Mouse (Mus musculus): ENCODE data around the gene Dlg2. TPM values are rescaled to one million over a fixed set of nuclear protein-coding genes. Genes with fewer than 3 reads are reported as not detected.
"Not testable (repeated sequence)": the region's sequence is repeated elsewhere in the genome, so short reads cannot be mapped to it uniquely, and the experiment has no call there.

The Dlg2 gene
- total RNA-seq, 2 experiments from 2014 or later: 0.60 to 1.2 TPM

DNA sequence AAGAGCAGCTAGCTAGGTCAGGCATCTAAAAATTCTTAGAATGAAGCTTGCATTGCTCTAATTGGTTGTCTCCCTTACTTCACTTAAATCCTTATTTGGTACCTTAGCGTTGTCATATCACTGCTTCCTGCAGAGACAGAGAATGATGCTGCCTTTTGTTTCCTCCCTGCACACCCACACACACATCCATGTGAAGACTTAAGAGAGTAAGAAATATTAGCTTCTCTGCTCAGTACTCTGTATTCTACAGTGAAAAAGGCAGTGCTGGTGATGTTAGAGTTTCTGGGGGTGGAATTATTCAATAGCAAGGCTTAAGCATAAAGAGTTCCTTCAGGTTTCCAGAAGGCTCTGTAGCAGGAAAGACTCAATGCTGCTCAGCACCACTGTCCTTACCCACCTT, 272.2 kb downstream of the Dlg2 start:
- ATAC-seq (replicated peaks; ENCODE audit: low FRiP score, poor library complexity, severe bottlenecking): no peak

DNA sequence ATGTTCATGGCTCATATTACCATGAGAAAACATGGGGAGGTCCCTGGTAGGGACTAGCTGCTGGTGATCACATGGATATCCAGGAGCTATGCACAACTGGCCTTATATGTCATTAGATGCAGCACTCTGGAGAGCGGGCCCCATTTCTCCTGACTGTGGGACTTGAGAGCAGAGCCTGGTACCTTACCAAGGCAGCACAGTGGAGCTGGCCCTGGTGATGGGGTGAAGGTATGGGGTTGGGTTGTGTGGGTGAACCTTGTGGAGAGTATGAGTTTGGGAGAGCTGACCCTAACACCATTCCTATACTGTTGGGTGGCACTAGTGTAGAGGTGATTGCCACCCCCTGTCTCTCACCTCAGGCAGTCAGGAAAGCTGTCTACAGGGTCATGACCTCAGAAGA, 311.5 kb downstream of the Dlg2 start:
- ATAC-seq (replicated peaks; ENCODE audit: low FRiP score, poor library complexity, severe bottlenecking): no peak

DNA sequence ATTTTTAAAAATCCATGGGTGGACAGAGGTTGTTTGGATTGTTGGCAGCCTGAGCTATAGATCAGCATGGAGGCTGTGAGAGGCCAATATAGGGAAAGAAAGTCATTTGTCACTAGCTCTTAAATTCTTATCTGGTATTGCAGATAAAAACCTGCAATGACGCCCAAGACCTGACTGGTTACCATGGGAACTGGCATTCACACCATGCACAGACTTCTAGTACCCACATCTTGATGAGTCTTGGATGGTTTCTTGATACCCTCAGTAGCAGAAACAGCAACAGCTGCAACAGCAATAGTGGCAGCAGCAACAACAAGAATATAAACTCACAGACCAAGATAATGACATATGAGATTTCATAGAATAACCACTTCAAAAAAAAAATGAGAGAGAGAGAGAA, 315.1 kb downstream of the Dlg2 start:
- ATAC-seq (replicated peaks; ENCODE audit: low FRiP score, poor library complexity, severe bottlenecking): no peak

DNA sequence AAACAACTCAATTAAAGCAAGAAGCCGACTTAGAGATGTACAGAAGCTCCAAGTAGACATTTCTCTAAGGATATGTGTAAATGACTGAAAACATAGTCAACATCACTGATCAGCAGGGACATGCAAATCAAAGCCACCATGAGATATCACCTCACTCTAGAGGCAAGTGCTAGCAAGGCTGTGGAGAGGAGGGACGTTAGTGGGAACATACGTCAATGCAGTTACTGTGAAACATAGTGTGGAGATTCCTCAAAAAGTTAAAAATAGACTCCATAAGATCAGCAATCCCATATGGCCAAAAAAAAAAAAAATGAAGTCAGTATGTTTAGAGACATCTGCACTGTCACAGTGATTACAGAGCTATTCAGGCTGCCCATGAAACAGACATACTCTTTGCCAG, 349.2 kb downstream of the Dlg2 start:
- no peak for ATAC-seq (replicated peaks; ENCODE audit: low FRiP score, poor library complexity, severe bottlenecking)

GRCm38 (mm10) chr7:90841276-90841675, 364.8 kb downstream of the Dlg2 start:
- no peak for ATAC-seq (replicated peaks; ENCODE audit: low FRiP score, poor library complexity, severe bottlenecking)

DNA sequence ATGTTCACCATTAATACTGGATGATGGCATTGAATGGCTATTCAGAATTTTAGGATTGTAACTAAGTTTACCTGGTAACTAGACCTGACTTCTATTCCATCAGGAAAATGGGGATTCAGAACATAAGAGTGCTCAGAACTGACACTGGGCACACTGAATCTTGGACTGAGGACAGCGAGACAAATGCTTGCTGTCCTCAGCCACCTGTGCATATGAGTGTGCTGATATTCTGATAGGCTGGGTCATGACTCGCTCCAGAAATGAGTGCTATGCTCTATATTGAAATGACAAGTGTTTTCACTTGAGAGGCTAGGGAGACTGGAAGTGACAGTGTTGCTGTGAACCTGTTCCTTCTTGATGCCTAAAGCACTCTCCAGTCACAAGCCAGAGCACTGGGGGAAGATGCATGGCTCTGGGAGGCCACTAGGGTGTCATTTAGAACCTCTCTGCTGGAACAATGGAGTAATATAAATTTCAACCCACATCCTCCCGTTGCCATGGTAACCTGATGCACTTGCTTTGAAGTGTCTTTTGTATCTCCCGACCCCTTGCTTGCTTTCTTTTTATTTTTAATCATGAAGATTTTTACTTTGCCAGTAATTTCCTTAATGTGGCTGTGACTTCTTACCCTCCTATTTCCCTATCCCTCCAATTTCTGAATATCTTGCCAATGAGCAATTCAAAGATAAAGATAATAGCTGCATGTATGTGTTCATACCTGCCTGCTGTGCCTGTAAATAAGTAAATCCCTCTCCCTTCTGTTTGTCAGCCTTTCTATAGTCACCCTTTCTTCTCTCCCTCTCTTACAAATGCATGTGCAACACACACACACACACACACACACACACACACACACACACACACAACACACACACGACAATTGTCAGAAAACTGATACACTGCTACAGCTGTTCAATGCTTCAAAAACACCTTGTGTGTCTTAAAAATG, 367.1 kb downstream of the Dlg2 start:
- no peak for ATAC-seq (replicated peaks; ENCODE audit: low FRiP score, poor library complexity, severe bottlenecking)

DNA sequence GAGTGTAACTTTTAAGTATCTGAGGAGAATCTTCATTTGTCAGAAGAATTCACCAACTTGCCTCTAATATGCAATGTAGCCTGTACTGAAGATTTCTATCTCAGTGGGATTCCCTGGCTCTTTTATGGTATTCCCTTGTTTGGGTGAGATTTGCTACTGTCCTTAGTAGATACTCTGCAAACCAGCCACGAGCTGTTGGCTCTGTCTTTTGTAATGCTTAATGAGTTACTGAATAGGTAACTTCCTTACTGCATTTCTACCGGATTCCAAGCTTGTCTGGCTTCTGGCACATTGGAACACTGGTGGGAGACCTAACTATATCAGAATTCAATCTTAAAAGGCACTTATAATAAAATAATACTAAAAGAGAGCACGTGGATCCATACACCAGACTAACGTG, 400.3 kb downstream of the Dlg2 start:
- ATAC-seq (replicated peaks; ENCODE audit: low FRiP score, poor library complexity, severe bottlenecking): not testable (repeated sequence)

DNA sequence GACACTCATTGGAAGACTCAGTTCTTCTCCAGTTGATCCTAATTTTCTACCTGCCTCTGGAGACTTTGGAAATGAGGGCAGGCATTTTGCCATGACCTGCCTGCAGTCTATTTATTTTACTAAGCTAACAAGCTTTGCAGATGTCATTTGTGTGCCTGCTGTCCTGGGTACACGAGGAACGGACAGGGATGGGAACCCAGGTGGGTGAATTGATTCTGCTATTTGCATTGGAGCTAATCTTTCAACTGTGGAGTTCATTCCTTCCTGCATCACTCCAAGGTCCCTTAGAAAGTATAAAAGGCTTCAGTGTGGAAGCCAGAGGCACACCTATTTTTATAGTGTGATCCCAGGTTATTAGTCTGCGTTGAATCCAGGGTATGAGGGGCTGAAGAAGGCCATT, 406.3 kb downstream of the Dlg2 start:
- no peak for ATAC-seq (replicated peaks; ENCODE audit: low FRiP score, poor library complexity, severe bottlenecking)

DNA sequence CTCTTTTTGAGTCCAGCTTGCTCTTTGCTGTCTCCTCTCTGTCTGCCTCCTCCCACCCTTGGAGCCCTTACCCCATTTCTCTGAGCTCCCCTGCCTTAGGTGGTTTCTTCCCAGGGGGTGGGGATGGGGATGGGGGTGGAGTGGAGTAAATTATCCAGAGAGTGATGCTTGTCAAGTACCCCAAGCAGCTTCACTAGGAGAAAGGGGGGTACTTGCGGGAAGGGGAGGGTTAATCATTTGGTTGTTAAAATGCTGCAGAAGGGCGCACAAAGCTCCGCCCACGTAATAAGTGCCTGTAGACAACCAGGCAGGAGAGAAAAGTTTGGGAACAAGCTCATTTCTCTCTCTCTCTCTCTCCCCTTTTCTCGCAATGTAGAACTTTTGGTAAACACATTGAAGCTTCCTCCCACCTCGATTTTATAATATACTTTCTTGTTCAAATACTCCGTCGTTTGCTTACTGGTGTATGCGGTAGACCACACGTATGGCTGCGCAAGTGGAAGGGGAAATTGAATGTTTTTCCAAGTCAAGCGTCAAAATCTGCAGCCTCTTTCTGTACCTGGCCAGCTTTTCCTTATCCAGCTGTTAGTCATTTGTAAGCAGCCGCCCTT, 410.0 kb downstream of the Dlg2 start:
- ATAC-seq (replicated peaks; ENCODE audit: low FRiP score, poor library complexity, severe bottlenecking): no peak

GRCm38 (mm10) chr7:90887007-90887720, 410.7 kb downstream of the Dlg2 start:
- ATAC-seq (replicated peaks; ENCODE audit: low FRiP score, poor library complexity, severe bottlenecking): no peak

- no peak for ATAC-seq (replicated peaks; ENCODE audit: low FRiP score, poor library complexity, severe bottlenecking)
Measured at GRCm38 (mm10) chr7:90927441-90927840, 451.0 kb downstream of the Dlg2 start.

DNA sequence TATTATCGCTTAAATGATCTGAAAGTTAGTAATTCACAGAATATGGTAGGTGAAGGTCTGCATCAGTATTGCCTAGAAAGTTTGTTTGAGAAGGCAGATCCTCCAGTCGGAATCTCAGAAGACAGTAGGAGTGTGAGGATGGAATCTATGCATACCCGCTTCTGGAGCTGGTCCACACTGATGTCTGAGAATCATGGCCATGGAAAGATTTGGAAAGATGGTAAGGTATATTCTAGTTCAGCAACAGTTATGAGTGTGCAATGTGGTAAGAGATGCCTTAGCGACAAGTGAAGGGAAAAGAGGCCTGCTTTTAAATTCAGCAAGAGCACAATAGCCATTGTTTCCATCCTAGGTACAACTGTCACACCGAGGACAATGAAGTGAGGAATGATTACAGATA, 464.3 kb downstream of the Dlg2 start:
- no peak for ATAC-seq (replicated peaks; ENCODE audit: low FRiP score, poor library complexity, severe bottlenecking)

DNA sequence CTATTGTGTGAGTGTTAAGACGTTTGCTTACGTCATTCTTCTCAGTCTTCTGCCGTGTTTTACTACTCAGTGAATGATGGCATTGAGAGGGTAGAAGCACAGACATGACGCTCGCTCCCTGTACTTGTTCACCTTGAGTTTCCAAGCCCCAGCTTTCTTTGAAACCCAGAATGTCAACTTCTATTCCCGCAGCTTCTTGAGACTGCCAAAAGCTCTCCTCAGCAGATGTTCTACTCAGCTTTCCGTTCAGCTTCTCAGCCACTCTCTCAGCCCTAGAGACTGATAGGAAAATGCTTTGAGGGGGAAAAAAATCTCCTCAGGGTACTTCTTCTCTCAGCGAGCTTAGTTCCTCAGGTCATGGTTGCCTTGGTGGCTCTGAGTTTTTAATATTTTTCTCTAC, 470.6 kb downstream of the Dlg2 start:
- no peak for ATAC-seq (replicated peaks; ENCODE audit: low FRiP score, poor library complexity, severe bottlenecking)

DNA sequence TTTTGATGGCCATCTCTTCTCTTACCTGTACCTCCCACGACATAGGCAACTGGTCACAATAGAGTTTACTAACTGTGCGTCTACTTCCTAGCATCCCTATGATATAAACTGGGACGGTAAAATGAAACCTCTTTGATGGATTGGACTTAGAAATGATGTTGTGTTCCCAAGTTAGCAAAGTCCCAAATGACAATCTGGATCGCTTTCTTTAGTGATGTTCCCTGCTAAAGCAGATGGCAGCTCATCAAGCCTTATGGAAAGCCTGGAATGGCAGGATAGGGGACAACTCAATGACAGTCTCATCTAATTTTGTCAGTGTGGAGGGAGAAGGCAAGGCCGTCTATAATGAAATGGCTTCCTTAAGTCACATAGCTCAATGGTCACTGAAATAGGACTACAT, 472.7 kb downstream of the Dlg2 start:
- ATAC-seq (replicated peaks; ENCODE audit: low FRiP score, poor library complexity, severe bottlenecking): no peak

DNA sequence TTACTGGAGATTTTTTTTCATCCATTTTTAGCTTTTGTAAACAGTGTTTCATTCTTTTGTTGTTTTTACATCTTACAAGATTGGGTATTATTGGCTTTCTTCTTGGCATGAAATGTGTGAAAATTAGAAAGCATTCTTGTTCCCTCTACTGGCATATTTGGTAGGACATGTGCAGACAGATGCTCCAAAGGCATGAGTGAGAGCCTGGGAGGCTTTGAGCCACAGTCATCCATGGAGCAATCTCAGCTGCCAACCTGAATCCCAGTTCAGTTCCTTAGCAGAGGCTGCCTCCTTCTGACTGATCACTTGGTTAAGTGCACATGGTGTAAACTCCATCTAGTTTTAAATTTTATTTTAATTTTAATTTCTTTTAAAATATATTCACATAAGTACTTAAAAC, 500.8 kb downstream of the Dlg2 start:
- no peak for ATAC-seq (replicated peaks; ENCODE audit: low FRiP score, poor library complexity, severe bottlenecking)

GRCm38 (mm10) chr7:90982069-90982468, 505.6 kb downstream of the Dlg2 start:
- ATAC-seq (replicated peaks; ENCODE audit: low FRiP score, poor library complexity, severe bottlenecking): no peak

- no peak for ATAC-seq (replicated peaks; ENCODE audit: low FRiP score, poor library complexity, severe bottlenecking)
Measured at GRCm38 (mm10) chr7:91010655-91011054, 534.2 kb downstream of the Dlg2 start.

DNA sequence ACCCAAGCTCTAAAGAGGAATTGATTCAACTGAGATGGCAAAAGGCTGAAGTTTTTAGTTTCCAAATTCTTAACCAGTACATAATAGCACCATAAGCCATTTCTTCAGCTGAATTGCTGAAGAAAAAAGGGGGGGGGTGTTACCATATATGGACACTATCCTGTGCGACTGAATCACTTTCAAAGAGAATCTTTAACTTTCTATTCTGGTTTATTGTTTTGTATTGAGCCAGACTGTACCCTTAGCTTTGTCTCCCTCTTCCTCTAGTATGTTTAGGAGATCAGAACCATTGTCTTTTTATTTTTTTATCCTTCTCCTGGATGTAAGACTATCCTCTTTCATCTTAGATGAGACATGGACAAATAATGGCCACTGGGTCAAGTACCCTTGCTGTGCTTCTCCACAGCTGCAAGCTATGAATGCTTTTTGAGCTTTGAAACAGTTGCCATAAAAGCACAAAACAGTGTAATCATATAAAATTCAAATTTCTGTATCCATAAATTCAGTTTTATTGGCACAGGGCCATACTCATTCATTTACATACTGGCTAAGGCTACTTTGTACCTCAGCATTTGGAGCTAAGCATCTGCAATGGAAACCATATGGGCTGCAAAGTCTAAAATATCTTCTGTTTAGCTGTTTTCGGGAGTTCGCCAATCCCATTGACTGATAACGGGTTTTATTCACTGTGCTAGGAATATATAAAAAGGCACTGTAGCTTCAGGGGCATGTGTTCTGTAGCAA, 568.7 kb downstream of the Dlg2 start:
- ATAC-seq (replicated peaks; ENCODE audit: low FRiP score, poor library complexity, severe bottlenecking): no peak

DNA sequence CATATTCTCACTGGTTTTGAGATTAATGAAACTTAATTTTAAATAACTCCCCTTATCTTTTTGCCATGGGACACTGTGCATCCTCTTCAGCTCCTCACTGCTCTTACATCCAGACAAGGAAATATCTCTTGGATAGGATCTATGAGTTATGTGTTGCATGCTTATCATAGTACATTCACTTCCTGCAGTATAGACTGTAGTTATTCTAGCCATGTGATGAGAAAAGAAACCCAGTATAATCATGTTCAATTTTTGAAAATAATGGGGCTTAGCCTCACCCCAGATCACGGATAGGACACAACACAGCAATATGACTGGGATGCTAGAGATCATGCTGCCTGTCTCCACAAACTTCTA, 569.2 kb downstream of the Dlg2 start:
- ATAC-seq (replicated peaks; ENCODE audit: low FRiP score, poor library complexity, severe bottlenecking): no peak
